Mouse (Mus musculus): Measurements from ENCODE around the gene Mettl11b. TPM values are rescaled to one million over a fixed set of nuclear protein-coding genes. Genes with fewer than 3 reads are reported as not detected.

Mettl11b gene
- polyA plus RNA-seq, 2 experiments from 2014 or later = not detected

Other genes starting within 250 kb of the Mettl11b start
- gene Kifap3, start 54.4 kb upstream of the Mettl11b start, polyA plus RNA-seq (2017; shearing (Covaris generic)) = 1 to 10 TPM; 3.3 to 4.2 TPM
- gene Scyl3, start 203.9 kb upstream of the Mettl11b start, polyA plus RNA-seq (2017; shearing (Covaris generic)) = 10 to 100 TPM; 22.1 to 22.4 TPM

Data from CD4-positive, CD25-positive, alpha-beta regulatory T cell, adult 4 months (primary cell).